Mouse (Mus musculus) midbrain, embryonic 14.5 days (tissue): ENCODE measurements at regions not wholly inside any gene's neighbourhood (a gene's known extent, or its start where the extent isn't known, plus 50 kb on each side); places are given as distances from the start of the nearest gene placed in this dataset.

ENCODE experiments used
- ATAC-seq: fragments of 200-750 bp; cut with Nextera tagmentation; 2 replicates; pipeline ENCODE4 v1.8.0; 2017; ENCODE audit warnings: moderate number of reproducible peaks, moderate library complexity; ENCODE audit not compliant: low FRiP score, low TSS enrichment
- DNase-seq: peaks from one replicate; pipeline ENCODE4 v3.0.0-alpha.2; 2015
- H3K27ac ChIP-seq: fragments of 300-500 bp; sonication (generic); replicated peaks from 2 replicates; pipeline ENCODE4 v1.5.1; 2014; ENCODE audit warnings: mild to moderate bottlenecking, low read depth, low read length, moderate library complexity
- H3K27me3 ChIP-seq: fragments of 300-500 bp; sonication (generic); 2 replicates; pipeline ENCODE4 v1.6.1; 2014; ENCODE audit warnings: low read length, control low read depth, mixed read lengths; ENCODE audit not compliant: control insufficient read depth, insufficient read depth
- H3K36me3 ChIP-seq: fragments of 300-500 bp; sonication (generic); 2 replicates; pipeline ENCODE4 v1.6.1; 2014; ENCODE audit warnings: low read length, control low read depth; ENCODE audit not compliant: control insufficient read depth, insufficient read depth
- H3K4me1 ChIP-seq: fragments of 300-500 bp; sonication (generic); 2 replicates; pipeline ENCODE4 v1.6.1; 2014; ENCODE audit warnings: mild to moderate bottlenecking, antibody characterized with exemption, low read length, control low read depth; ENCODE audit not compliant: control insufficient read depth, insufficient read depth
- H3K4me2 ChIP-seq: fragments of 300-500 bp; sonication (generic); 2 replicates; pipeline ENCODE4 v1.6.1; 2014; ENCODE audit warnings: mild to moderate bottlenecking, low read length, moderate library complexity
- H3K4me3 ChIP-seq: fragments of 300-500 bp; sonication (generic); replicated peaks from 2 replicates; pipeline ENCODE4 v1.5.1; 2014; ENCODE audit warnings: low read depth, low read length
- H3K9ac ChIP-seq: fragments of 300-500 bp; sonication (generic); replicated peaks from 2 replicates; pipeline ENCODE4 v1.6.1; 2014; ENCODE audit warnings: mild to moderate bottlenecking, low read length, moderate library complexity
- H3K9me3 ChIP-seq: fragments of 300-500 bp; sonication (generic); 2 replicates; pipeline ENCODE4 v1.6.1; 2016; ENCODE audit warnings: low read length, control low read depth, mixed read lengths; ENCODE audit not compliant: control insufficient read depth
- WGBS: fragments of 180-500 bp; shearing (Covaris S2); extraction: QIAGEN DNeasy Blood & Tissue Kit; methylation state at CpG from one replicate; pipeline ENCODE4 v1.1.7; 2014; 5-methylcytosine and 5-hydroxymethylcytosine counted together

DNA sequence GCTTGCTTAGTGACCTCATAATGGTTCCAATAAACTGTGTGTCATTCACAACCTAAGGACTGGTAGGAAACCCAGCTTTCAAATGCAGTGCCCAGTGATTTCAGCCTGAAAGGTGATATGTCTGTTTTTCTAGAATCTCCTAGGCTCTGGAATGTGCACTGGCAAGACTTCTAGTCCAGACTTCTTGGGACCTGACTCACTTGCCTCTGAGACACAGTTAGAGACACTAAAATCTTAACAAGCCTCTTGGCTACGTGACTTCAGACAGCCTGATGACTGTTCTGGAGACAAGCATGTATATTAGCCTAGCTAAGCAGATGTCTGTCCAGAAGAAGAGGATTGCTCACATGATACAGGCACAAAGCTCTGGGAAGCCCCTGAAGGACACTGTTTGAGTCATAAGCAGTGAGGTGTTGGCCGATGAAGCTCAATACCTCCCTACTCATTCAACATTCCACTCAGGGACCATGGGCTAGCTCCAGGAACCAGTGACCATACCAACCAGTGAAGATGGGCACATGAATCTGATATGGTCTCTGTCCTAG lies 118.9 kb downstream of the Mtx3 start:
- H3K27me3 ChIP-seq = no peaks in the 10 kb centered on the region
- no peak overlapping the region for H3K4me3 ChIP-seq
- H3K9ac ChIP-seq = no peak overlapping the region
- no peak for ATAC-seq
- H3K36me3 ChIP-seq = no peaks in the 10 kb centered on the region
- H3K4me2 ChIP-seq = no peak overlapping the region
- H3K9me3 ChIP-seq = no peaks in the 10 kb centered on the region
- H3K27ac ChIP-seq = no peak overlapping the region
- H3K4me1 ChIP-seq = no peaks in the 10 kb centered on the region
- DNase-seq = no peak
- 93% methylated on average over 2 of the region's 2 CpGs for WGBS

DNA sequence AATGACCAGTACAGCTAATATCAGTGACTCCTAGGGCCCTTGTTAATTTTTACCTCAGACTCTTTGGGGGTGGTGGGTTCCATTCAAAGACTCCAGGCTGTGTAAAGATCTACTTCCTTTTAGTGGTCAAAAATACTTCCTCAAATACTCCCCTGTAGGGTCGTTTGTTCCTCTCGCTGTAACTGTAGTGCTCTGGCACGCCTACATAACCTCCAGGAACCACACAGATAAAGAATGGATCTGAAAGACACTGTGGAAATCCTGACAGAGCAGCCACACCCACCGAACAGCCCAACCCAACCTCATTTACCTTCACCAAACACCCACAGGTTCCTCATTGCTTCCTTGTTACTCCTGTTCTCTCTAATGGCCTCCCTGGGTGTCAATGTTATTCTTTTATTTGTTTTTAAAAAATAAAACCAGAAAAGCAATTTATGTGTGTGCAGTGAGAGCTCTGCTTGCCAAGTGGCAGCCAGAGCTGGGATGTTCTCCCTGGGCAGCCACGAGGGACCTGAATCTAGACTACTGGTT lies 119.7 kb downstream of the Mtx3 start:
- Histone ChIP-seq H3K4me1 (no peaks in the 10 kb centered on the region), H3K4me3 (no peak overlapping the region), H3K9ac (no peak overlapping the region), H3K4me2 (no peak overlapping the region), H3K36me3 (no peaks in the 10 kb centered on the region), H3K27me3 (no peaks in the 10 kb centered on the region), H3K27ac (no peak overlapping the region), H3K9me3 (no peaks in the 10 kb centered on the region)
- ATAC-seq (no peak), DNase-seq (no peak)
- 86% methylated on average over 5 of the region's 5 CpGs for WGBS

DNA sequence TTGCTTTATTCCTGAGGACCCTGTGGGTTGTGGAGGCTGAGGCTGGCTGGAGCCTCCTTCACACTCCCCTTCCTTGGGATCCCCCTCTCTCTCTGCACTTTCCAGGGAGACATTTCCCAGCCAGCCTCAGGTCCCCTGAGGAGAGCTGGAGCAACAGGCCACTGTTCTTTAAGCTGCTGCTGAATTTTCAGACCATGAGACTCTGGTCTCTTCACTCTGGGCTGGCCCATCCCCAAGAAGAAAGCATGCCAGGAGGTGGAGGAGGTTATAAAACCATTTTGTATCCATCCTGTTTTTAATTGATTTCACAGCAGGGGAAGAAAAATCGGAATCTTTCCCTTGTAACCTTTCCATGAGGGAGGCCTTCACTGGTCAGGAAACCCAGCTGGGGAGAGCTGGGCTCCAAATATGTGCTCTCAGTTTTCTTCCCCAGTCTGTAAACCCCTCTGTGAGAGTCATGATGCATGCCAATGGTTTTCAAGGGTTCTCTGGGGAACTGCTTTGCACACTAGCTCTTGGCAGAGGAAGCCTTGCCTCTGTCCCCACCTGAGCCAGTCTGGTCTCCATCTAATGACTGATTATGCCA lies 122.6 kb downstream of the Mtx3 start:
- H3K27me3 ChIP-seq = no peaks in the 10 kb centered on the region
- 72% methylated on average over 1 of the region's 1 CpGs for WGBS
- H3K27ac ChIP-seq = no peak overlapping the region
- H3K9me3 ChIP-seq = no peaks in the 10 kb centered on the region
- no peaks in the 10 kb centered on the region for H3K4me1 ChIP-seq
- DNase-seq (no peak), ATAC-seq (no peak)
- H3K4me3 ChIP-seq = no peak overlapping the region
- no peak overlapping the region for H3K4me2 ChIP-seq
- H3K36me3 ChIP-seq = no peaks in the 10 kb centered on the region
- H3K9ac ChIP-seq = no peak overlapping the region

DNA sequence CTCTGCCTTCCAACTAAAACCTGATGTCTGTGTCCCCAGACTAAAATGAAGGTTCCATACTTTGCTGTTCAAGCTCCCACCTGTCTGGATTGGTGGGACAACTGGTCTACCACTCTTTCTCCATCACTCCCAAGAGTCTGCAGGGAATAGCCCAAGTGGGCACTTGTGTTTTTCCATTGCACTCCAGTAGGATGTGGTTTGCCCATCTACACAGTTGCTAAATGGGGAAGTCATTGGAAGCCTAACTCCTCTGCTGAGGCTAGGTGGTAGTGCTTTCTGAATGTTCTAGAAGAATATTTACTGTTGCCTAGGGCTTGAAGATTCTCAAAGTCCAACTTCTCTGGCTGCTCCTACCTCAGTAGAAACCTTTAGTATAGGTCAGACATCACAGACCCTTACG lies 125.0 kb downstream of the Mtx3 start:
- Histone ChIP-seq H3K4me1 (no peaks in the 10 kb centered on the region), H3K27ac (no peak overlapping the region), H3K27me3 (no peaks in the 10 kb centered on the region), H3K4me3 (no peak overlapping the region), H3K9ac (no peak overlapping the region), H3K36me3 (no peaks in the 10 kb centered on the region), H3K9me3 (no peaks in the 10 kb centered on the region), H3K4me2 (no peak overlapping the region)
- WGBS = 87% methylated on average over 1 of the region's 1 CpGs
- ATAC-seq (no peak), DNase-seq (no peak)

DNA sequence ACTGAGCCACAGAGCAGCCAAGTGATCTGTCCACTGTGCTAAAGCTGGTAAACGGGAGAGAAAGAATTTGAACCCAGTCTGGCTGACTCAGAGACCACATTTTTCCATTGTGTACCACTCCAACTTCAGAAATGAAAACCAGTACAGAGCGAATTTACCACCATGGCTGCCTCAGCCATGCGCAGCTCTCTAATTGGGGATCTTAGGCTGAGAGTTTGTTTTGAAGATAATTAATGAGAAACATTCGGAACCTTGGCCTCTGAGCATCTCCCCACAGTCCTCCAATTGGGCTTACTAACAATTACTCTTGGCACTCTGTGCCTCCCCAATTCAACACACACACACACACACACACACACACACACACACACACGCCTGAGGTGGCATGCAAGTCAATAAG lies 128.3 kb downstream of the Mtx3 start:
- Histone ChIP-seq H3K4me3 (no peak overlapping the region), H3K36me3 (no peaks in the 10 kb centered on the region), H3K27ac (no peak overlapping the region), H3K9me3 (no peaks in the 10 kb centered on the region), H3K4me1 (no peaks in the 10 kb centered on the region), H3K27me3 (no peaks in the 10 kb centered on the region), H3K9ac (no peak overlapping the region), H3K4me2 (no peak overlapping the region)
- DNase-seq (no peak), ATAC-seq (no peak)
- 90% methylated on average over 5 of the region's 5 CpGs for WGBS

DNA sequence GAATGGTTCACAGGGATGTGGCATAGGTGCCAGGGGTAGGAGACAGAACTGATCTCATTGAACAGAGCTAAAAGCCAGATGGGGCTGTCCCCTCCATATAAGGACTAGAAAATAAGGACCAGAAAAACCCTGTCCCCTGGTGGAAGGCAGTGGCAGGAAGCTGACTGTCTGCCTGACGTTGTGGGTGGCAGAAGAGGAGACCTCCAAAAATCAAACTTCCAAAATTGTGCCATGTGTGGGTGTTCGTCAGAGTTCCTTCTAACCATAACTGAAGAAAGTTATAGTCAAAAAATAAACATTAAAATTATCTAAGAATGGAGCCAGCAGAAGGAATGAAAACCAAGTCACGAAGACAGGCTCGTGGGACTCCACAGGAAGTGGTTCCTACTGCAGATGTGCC lies 129.2 kb downstream of the Mtx3 start:
- H3K27ac ChIP-seq = no peak overlapping the region
- DNase-seq = no peak
- no peak overlapping the region for H3K4me3 ChIP-seq
- no peaks in the 10 kb centered on the region for H3K4me1 ChIP-seq
- H3K4me2 ChIP-seq = no peak overlapping the region
- no peaks in the 10 kb centered on the region for H3K9me3 ChIP-seq
- 89% methylated on average over 4 of the region's 4 CpGs for WGBS
- H3K36me3 ChIP-seq = no peaks in the 10 kb centered on the region
- ATAC-seq = no peak
- H3K9ac ChIP-seq = no peak overlapping the region
- no peaks in the 10 kb centered on the region for H3K27me3 ChIP-seq

DNA sequence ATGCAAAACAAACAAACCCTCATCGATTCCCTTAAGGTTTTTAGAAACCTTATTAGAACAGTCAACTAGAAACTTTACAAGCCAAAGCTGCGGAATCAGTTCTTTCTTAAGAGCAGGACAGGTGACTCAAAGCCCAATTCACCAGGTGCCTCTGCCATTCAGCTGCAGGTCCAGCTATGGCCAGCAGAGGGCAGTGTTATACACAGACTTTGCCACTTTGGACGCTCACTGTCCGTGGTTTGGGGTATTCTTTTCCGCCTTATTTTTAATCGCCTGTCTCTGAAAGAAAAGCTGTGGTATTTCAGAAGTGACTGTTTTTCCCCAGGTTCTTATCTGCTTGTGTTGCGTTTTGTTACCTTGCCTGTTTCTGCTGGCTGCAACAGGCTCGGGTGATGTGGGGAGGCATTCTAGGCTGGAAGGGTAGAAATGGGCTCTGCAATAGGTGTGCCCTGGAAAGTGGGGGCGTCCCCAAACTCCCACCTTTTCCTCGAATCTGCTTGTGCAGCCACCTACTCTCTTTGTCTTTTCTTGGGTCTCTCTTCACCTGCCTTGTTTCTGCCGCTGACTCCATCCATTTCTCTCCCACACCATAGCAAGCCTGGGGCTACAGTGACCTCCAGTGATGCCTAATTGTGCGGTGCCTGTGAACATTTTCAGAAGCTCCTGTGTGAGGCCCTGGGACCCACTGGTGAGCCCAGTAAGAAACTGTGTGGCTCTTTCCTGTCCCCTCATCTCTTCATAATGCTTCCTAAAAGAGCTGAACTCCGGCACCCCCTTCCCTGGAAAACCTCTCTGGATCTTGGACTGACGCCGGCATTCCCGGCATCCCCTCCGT lies 142.4 kb downstream of the Mtx3 start:
- Histone ChIP-seq H3K9ac (0 out of 2 replicates have a peak overlapping the region, but pooled peaks have one; percentile 1), H3K36me3 (no peaks in the 10 kb centered on the region), H3K4me3 (peak overlapping the region; percentile 9; the same call in 1 of the 2 replicates), H3K4me2 (peak overlapping the region; percentile 49), H3K9me3 (no peaks in the 10 kb centered on the region), H3K27me3 (no peaks in the 10 kb centered on the region), H3K27ac (no peak overlapping the region), H3K4me1 (no peaks in the 10 kb centered on the region)
- WGBS = 50% methylated on average over 17 of the region's 17 CpGs
- ATAC-seq (no peak), DNase-seq (peak; percentile 88)

DNA sequence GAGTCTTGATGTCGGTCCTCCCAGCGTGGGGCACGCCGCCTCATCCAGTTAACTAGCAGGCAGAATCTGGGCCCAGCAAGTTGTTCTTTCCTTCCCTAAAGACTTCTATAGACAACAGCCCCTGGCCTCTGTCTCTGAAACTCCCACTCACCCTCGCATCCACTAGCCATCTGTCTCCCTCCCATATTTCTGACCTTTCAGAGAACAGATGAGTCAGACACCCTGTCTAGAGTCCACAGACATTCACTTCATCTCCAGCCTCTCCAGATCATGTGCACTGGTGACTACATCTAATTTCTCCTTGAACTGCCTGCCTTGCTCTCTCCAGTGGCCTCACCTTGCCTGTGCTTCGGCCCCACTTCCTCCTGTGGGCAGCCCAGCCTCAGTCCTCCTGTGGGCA lies 143.1 kb downstream of the Mtx3 start:
- H3K27ac ChIP-seq = no peak overlapping the region
- H3K4me2 ChIP-seq = no peak overlapping the region
- no peaks in the 10 kb centered on the region for H3K9me3 ChIP-seq
- H3K4me1 ChIP-seq = no peaks in the 10 kb centered on the region
- ATAC-seq = no peak
- H3K9ac ChIP-seq = no peak overlapping the region
- 91% methylated on average over 6 of the region's 6 CpGs for WGBS
- no peaks in the 10 kb centered on the region for H3K27me3 ChIP-seq
- no peaks in the 10 kb centered on the region for H3K36me3 ChIP-seq
- H3K4me3 ChIP-seq = no peak overlapping the region
- DNase-seq = no peak
